Mouse (Mus musculus): ENCODE results near the gene Gtf2h1. TPM values are rescaled to one million over a fixed set of nuclear protein-coding genes. Genes with fewer than 3 reads are reported as not detected.

Gene Gtf2h1
- 10 to 100 TPM; 21.3 to 29.0 TPM for total RNA-seq (2023)

GRCm38 (mm10) chr7:46795287-46796205 lies at the start of gene Gtf2h1, which contains the start of gene Hps5:
Gene Gtf2h1 (plus strand): TSS chr7:46796103.
Gene Hps5 (minus strand): TSS chr7:46796064.

GRCm38 (mm10) chr7:46751490-46751889 lies 44.4 kb upstream of the Gtf2h1 start, which contains the start of gene Saa2:
Gene Saa2 (plus strand): TSS chr7:46751790.

GRCm38 (mm10) chr7:46840787-46841525 lies 45.1 kb downstream of the Gtf2h1 start, which contains the start of gene Ldha:
Gene Ldha (plus strand): TSS chr7:46841475.

GRCm38 (mm10) chr7:46860996-46861395 lies 65.1 kb downstream of the Gtf2h1 start, which contains the start of gene Ldhc:
Gene Ldhc (plus strand): TSS chr7:46861203.

Other genes with a start within 250 kb of the Gtf2h1 start
- 1 to 10 TPM; 5.4 to 9.0 TPM for gene Sergef, start 156.3 kb upstream of the Gtf2h1 start, total RNA-seq (2023)
- not detected for gene Tph1, start 123.6 kb upstream of the Gtf2h1 start, total RNA-seq (2023)
- gene Saal1, start 85.4 kb upstream of the Gtf2h1 start, total RNA-seq (2023), result 1 to 10 TPM; 7.4 to 7.7 TPM
- gene Saa3, start 80.4 kb upstream of the Gtf2h1 start, total RNA-seq (2023), result under 1 TPM; 0.90 to 0.95 TPM
- gene Saa4, start 63.5 kb upstream of the Gtf2h1 start, total RNA-seq (2023), result not detected
- not detected for gene Saa1, start 53.1 kb upstream of the Gtf2h1 start, total RNA-seq (2023)
- gene Saa2, start 44.3 kb upstream of the Gtf2h1 start, total RNA-seq (2023), result not detected
- 10 to 100 TPM; 31.7 to 35.9 TPM for gene Hps5, start within 50 bp of the Gtf2h1 start, total RNA-seq (2023)
- gene Ldha, start 45.4 kb downstream of the Gtf2h1 start, total RNA-seq (2023), result 100 to 1,000 TPM; 378 to 384 TPM
- gene Ldhc, start 65.1 kb downstream of the Gtf2h1 start, total RNA-seq (2023), result under 1 TPM; 0.75 to 0.77 TPM
- gene Tsg101, start 123.9 kb downstream of the Gtf2h1 start, total RNA-seq (2023), result 10 to 100 TPM; 32.1 to 36.2 TPM
- 10 to 100 TPM; 10.9 to 17.9 TPM for gene Uevld, start 162.4 kb downstream of the Gtf2h1 start, total RNA-seq (2023)
- not detected for gene Gm9999, start 187.5 kb downstream of the Gtf2h1 start, total RNA-seq (2023)
- gene Spty2d1, start 212.3 kb downstream of the Gtf2h1 start, total RNA-seq (2023), result 10 to 100 TPM; 48.0 to 59.3 TPM

Data from neutrophil, adult 83 days (primary cell).